Mouse (Mus musculus) neural tube, embryonic 13.5 days (tissue): ENCODE measurements around the gene Tbc1d16. TPM values are rescaled to one million over a fixed set of nuclear protein-coding genes. Genes with fewer than 3 reads are reported as not detected.

Source experiments
- ATAC-seq: fragments of 200-750 bp; cut with Nextera tagmentation; 2 replicates; pipeline ENCODE4 v1.8.0; 2017; ENCODE audit warnings: low read depth, mild to moderate bottlenecking, moderate TSS enrichment, moderate library complexity
- H3K27ac ChIP-seq: fragments of 300-500 bp; sonication (generic); replicated peaks from 2 replicates; pipeline ENCODE4 v1.5.1; 2015; ENCODE audit warnings: moderate library complexity, mild to moderate bottlenecking, inconsistent platforms
- H3K27me3 ChIP-seq: fragments of 300-500 bp; sonication (generic); 2 replicates; pipeline ENCODE4 v1.6.1; 2015; ENCODE audit warnings: mild to moderate bottlenecking, inconsistent platforms
- H3K36me3 ChIP-seq: fragments of 300-500 bp; sonication (generic); 2 replicates; pipeline ENCODE4 v1.6.1; 2015; ENCODE audit warnings: mild to moderate bottlenecking, inconsistent platforms
- H3K4me1 ChIP-seq: fragments of 300-500 bp; sonication (generic); replicated peaks from 2 replicates; pipeline ENCODE4 v1.6.1; 2015; ENCODE audit warnings: inconsistent platforms
- H3K4me2 ChIP-seq: fragments of 300-500 bp; sonication (generic); 2 replicates; pipeline ENCODE4 v1.6.1; 2015; ENCODE audit warnings: inconsistent platforms, mild to moderate bottlenecking, moderate library complexity
- H3K4me3 ChIP-seq: fragments of 300-500 bp; sonication (generic); 2 replicates; pipeline ENCODE4 v1.5.1; 2015; ENCODE audit warnings: mild to moderate bottlenecking, inconsistent platforms
- H3K9ac ChIP-seq: fragments of 300-500 bp; sonication (generic); 2 replicates; pipeline ENCODE4 v1.6.1; 2015; ENCODE audit warnings: moderate library complexity, mild to moderate bottlenecking, inconsistent platforms
- H3K9me3 ChIP-seq: fragments of 300-500 bp; sonication (generic); 2 replicates; pipeline ENCODE4 v1.6.1; 2016; ENCODE audit warnings: inconsistent platforms
- WGBS: fragments of 180-500 bp; shearing (Covaris S2); methylation state at CpG from one replicate; pipeline ENCODE4 v1.1.7; 2015; 5-methylcytosine and 5-hydroxymethylcytosine counted together
- polyA plus RNA-seq: library from polyadenylated mRNA; unstranded; fragments of >200 nt; fragmentation: Nextera tagmentation; extraction: Ambion mirVana; gene quantifications from 2 replicates; pipeline ENCODE4 v1.2.1, GENCODE M21; 2015

Tbc1d16 gene
- polyA plus RNA-seq, 1 experiment from 2014 or later = 49.0 TPM

- H3K27me3 ChIP-seq = no peaks in the 10 kb centered on the region
- no peak for ATAC-seq
- WGBS = 61% methylated on average over 26 of the region's 26 CpGs
- peaks cover 34% of the 10 kb centered on the region for H3K36me3 ChIP-seq
- H3K4me3 ChIP-seq = no peak overlapping the region
- H3K4me2 ChIP-seq = no peak overlapping the region
- no peaks in the 10 kb centered on the region for H3K9me3 ChIP-seq
- peak overlapping the region; percentile 34; the same call in 1 of the 2 replicates for H3K9ac ChIP-seq
- H3K4me1 ChIP-seq = peaks cover 26% of the 10 kb centered on the region
- H3K27ac ChIP-seq = 0 out of 2 replicates have a peak overlapping the region, but pooled peaks have one; percentile 13
Observed at GRCm38 (mm10) chr11:119198564-119199232, 29.6 kb downstream of the Tbc1d16 start.

- H3K27me3 ChIP-seq = no peaks in the 10 kb centered on the region
- H3K4me2 ChIP-seq = no peak overlapping the region
- 0 out of 2 replicates have a peak overlapping the region, but pooled peaks have one; percentile 13 for H3K27ac ChIP-seq
- 86% methylated on average over 18 of the region's 18 CpGs for WGBS
- H3K36me3 ChIP-seq = peaks cover 33% of the 10 kb centered on the region
- no peak overlapping the region for H3K4me3 ChIP-seq
- H3K9me3 ChIP-seq = no peaks in the 10 kb centered on the region
- peak; percentile 49; the same call in 1 of the 2 replicates for ATAC-seq
- peaks cover 26% of the 10 kb centered on the region for H3K4me1 ChIP-seq
- peak overlapping the region; percentile 34; the same call in 1 of the 2 replicates for H3K9ac ChIP-seq
Observed at GRCm38 (mm10) chr11:119197618-119198563, 30.4 kb downstream of the Tbc1d16 start.

DNA sequence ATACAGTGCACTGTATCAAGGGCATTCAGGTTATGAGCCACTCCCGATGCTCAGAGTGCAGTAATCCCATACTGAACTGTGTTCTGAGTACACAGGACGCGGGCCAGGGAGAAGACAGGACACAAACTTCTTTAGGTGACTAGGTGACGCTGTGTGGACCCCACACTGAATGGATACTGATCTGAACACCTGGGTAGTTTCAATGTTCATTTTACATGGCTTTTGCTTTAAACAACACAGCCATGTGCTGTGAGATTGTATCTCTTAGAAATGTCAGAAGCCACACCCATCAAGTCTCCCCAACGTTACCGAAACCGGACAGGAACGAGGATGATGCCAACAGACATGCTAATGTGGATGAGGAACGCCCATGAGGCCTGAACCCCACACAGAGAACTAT, 35.7 kb downstream of the Tbc1d16 start:
- 90% methylated on average over 9 of the region's 9 CpGs for WGBS
- Histone ChIP-seq H3K27ac (no peak overlapping the region), H3K36me3 (peaks cover 14% of the 10 kb centered on the region; the same call in 1 of the 2 replicates), H3K4me2 (no peak overlapping the region), H3K9ac (no peak overlapping the region), H3K9me3 (no peaks in the 10 kb centered on the region), H3K4me1 (peaks cover 53% of the 10 kb centered on the region), H3K4me3 (no peak overlapping the region), H3K27me3 (no peaks in the 10 kb centered on the region)
- no peak for ATAC-seq

GRCm38 (mm10) chr11:119192176-119192575, 36.1 kb downstream of the Tbc1d16 start:
- WGBS = 84% methylated on average over 5 of the region's 5 CpGs
- H3K4me1 ChIP-seq = peaks cover 57% of the 10 kb centered on the region
- no peak overlapping the region for H3K27ac ChIP-seq
- no peak overlapping the region for H3K9ac ChIP-seq
- no peak overlapping the region for H3K4me3 ChIP-seq
- no peak overlapping the region for H3K4me2 ChIP-seq
- peaks cover 10% of the 10 kb centered on the region; the same call in 1 of the 2 replicates for H3K36me3 ChIP-seq
- ATAC-seq = no peak
- no peaks in the 10 kb centered on the region for H3K27me3 ChIP-seq
- no peaks in the 10 kb centered on the region for H3K9me3 ChIP-seq

GRCm38 (mm10) chr11:119191606-119192081, 36.7 kb downstream of the Tbc1d16 start:
- H3K9me3 ChIP-seq = no peaks in the 10 kb centered on the region
- WGBS = 81% methylated on average over 9 of the region's 9 CpGs
- H3K9ac ChIP-seq = 0 out of 2 replicates have a peak overlapping the region, but pooled peaks have one; percentile 62
- no peaks in the 10 kb centered on the region for H3K27me3 ChIP-seq
- H3K4me2 ChIP-seq = no peak overlapping the region
- no peak overlapping the region for H3K27ac ChIP-seq
- no peak for ATAC-seq
- H3K4me3 ChIP-seq = no peak overlapping the region
- peaks cover 61% of the 10 kb centered on the region for H3K4me1 ChIP-seq
- peaks cover 8% of the 10 kb centered on the region; the same call in 1 of the 2 replicates for H3K36me3 ChIP-seq

GRCm38 (mm10) chr11:119190498-119190897, 37.8 kb downstream of the Tbc1d16 start:
- Histone ChIP-seq H3K4me2 (no peak overlapping the region), H3K9ac (peak overlapping the region; percentile 62), H3K4me1 (peaks cover 61% of the 10 kb centered on the region), H3K27ac (peak overlapping the region; percentile 79), H3K9me3 (no peaks in the 10 kb centered on the region), H3K27me3 (no peaks in the 10 kb centered on the region), H3K4me3 (no peak overlapping the region), H3K36me3 (peaks cover 3% of the 10 kb centered on the region; the same call in 1 of the 2 replicates)
- peak; percentile 69 for ATAC-seq
- WGBS = 15% methylated on average over 11 of the region's 11 CpGs

- Histone ChIP-seq H3K4me1 (peaks cover 56% of the 10 kb centered on the region), H3K36me3 (no peaks in the 10 kb centered on the region), H3K9ac (no peak overlapping the region), H3K9me3 (no peaks in the 10 kb centered on the region), H3K27me3 (no peaks in the 10 kb centered on the region), H3K4me2 (no peak overlapping the region), H3K4me3 (no peak overlapping the region), H3K27ac (no peak overlapping the region)
- ATAC-seq = no peak
- 95% methylated on average over 3 of the region's 3 CpGs for WGBS
Observed at GRCm38 (mm10) chr11:119189319-119189718, 39.0 kb downstream of the Tbc1d16 start.

GRCm38 (mm10) chr11:119188389-119188788, 39.9 kb downstream of the Tbc1d16 start:
- Histone ChIP-seq H3K4me1 (peaks cover 65% of the 10 kb centered on the region), H3K9me3 (no peaks in the 10 kb centered on the region), H3K27ac (no peak overlapping the region), H3K36me3 (no peaks in the 10 kb centered on the region), H3K4me3 (no peak overlapping the region), H3K4me2 (no peak overlapping the region), H3K9ac (peak overlapping the region; percentile 12; the same call in 1 of the 2 replicates), H3K27me3 (no peaks in the 10 kb centered on the region)
- no peak for ATAC-seq
- 57% methylated on average over 6 of the region's 6 CpGs for WGBS

DNA sequence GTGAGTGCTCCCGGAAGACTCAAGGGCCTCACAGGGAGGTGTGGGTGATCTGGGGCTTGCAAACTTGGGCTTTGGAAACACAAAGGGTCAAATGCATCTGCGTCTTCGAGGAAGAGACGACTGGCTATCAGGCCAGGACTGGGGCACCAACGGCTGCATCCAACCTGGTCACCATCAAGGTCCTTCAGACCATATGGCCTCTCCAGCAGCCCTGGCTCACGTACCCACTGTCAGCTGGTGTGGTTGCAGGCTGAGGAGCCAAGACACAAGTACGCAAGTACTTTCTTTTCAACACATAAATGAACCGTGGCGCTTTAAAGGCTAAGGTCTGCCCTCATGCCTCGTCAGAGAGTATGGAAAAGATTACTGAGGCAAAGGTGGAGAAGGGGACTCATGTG, 40.5 kb downstream of the Tbc1d16 start:
- Histone ChIP-seq H3K4me2 (0 out of 2 replicates have a peak overlapping the region, but pooled peaks have one; percentile 11), H3K9me3 (no peaks in the 10 kb centered on the region), H3K9ac (0 out of 2 replicates have a peak overlapping the region, but pooled peaks have one; percentile 12), H3K36me3 (no peaks in the 10 kb centered on the region), H3K27ac (0 out of 2 replicates have a peak overlapping the region, but pooled peaks have one; percentile 15), H3K27me3 (no peaks in the 10 kb centered on the region), H3K4me1 (peaks cover 71% of the 10 kb centered on the region), H3K4me3 (no peak overlapping the region)
- ATAC-seq = no peak
- WGBS = 55% methylated on average over 10 of the region's 10 CpGs

DNA sequence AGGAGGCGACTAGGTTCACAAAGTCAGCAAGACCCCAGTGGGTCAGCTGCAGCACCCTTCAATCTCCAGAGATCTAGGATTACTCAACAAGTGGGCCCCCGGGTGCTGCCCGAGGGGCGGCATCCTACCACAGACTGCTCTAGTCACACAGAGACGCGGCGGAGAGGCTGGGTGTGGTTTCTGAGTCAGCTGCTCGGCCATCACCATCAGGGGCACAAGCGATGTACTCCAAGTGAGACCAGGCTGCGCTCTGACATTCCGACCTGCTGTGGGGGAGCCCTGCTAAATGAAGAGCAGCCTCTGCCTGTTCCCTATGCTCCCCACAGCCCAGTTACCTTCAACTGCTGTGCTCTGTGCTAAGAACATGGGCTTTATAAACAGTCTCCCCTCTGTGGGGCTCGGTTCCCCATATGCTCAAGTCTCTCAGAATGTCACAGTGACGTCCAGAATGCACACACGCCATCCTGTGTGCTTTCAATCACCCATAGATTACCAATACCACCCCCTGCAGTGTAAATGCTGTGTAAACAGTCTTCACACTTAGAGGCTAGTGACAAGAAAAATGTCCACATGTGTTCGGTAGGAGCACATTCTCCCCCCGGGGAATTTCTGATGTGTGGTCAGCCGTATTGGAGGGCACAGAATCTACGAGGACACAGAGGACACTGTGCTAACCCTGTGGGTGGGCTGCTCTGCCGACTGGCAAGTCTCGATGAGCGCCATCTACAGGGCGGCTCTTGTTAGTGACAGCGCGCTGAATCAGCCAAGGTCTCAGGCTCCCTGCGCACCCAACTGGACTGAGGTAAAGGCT, 41.1 kb downstream of the Tbc1d16 start:
- Histone ChIP-seq H3K9ac (peak overlapping the region; percentile 12; the same call in 1 of the 2 replicates), H3K4me3 (no peak overlapping the region), H3K27ac (0 out of 2 replicates have a peak overlapping the region, but pooled peaks have one; percentile 15), H3K4me1 (peaks cover 77% of the 10 kb centered on the region), H3K27me3 (no peaks in the 10 kb centered on the region), H3K9me3 (no peaks in the 10 kb centered on the region), H3K4me2 (0 out of 2 replicates have a peak overlapping the region, but pooled peaks have one; percentile 11), H3K36me3 (no peaks in the 10 kb centered on the region)
- 42% methylated on average over 25 of the region's 25 CpGs for WGBS
- 0 out of 2 replicates have a peak, but pooled peaks have one; percentile 10 for ATAC-seq

DNA sequence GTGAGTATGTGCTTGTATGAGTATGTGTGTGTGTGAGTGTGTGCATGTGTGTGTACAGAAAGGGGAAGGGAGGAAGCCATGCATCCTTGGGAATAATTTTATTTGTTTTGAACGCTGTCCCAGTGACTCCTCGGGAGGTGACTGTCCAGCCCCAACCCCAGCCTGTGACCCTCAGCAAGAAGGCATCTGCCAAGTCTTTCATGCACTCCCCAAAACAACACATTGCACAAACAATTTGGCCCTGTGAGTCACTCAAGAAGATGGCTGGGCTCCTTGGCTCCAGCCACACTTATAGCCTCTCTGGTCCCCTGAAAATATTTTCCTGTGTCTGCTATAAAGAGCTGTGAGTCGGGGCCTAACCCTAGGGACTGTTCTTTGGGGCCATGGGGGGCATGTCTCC, 41.9 kb downstream of the Tbc1d16 start:
- Histone ChIP-seq H3K9me3 (no peaks in the 10 kb centered on the region), H3K36me3 (no peaks in the 10 kb centered on the region), H3K4me3 (no peak overlapping the region), H3K9ac (no peak overlapping the region), H3K27ac (no peak overlapping the region), H3K4me1 (peaks cover 78% of the 10 kb centered on the region), H3K27me3 (no peaks in the 10 kb centered on the region), H3K4me2 (no peak overlapping the region)
- ATAC-seq = no peak
- 64% methylated on average over 3 of the region's 3 CpGs for WGBS
